Mouse (Mus musculus): ENCODE data around the gene Hectd4.

DNA sequence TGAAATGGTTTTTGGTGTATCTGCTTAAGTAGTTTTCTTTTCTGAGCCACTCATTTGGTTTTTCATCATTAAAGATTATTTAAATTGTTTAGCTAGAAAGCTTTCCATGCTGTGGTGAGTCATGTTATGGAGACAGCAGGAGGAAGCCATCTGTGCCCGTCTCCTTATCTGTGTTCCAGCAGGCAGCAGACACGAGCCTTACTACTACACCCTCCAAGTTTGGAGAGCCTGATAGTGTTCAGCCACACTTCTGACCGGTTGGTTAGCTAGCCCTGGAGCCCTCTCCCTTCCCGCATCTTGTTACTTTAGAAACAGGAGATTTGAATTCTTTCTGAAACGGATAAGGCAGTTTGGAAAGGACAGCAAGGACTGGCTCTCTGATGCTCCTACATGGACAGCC is 16.2 kb downstream of the Hectd4 start:
- TF ChIP-seq GATA1 (IDR thresholded peaks at IDR 0.05; ENCODE audit: borderline replicate concordance, low read length) (peak; percentile 92; the same call in 2 of the 3 replicates), FLI1 (IDR thresholded peaks at IDR 0.05; ENCODE audit: low read length) (no peak)

All from megakaryocyte, embryonic 14.5 days (primary cell).